Mouse (Mus musculus): Measurements from ENCODE around the gene Pms2.
A peak's percentile ranks its signal among the peaks of the same experiment; 100 is the strongest.

Gene Pms2

GRCm38 (mm10) chr5:143933875-143934274 lies 24.1 kb downstream of the Pms2 start:
- DNase-seq: no peak

DNA sequence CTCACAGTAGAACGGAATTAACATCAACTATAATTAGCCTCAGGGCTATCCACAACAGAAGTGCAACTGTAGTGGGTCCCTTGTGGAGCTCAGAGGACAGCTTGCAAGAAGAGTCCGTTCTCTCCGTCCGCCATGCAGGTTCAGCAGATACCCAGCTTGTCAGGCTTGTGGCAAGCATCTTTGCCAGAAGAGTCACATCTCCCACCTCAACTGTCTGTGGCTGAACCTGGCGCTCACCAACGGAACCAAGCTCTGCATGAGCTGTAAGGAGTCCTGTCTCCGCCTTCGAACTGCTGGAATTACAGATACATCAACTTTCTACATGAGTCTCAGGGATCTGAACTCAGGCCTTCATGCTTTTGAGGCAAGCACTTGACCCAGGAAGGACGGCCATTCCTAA lies 26.4 kb downstream of the Pms2 start:
- no peak for DNase-seq

GRCm38 (mm10) chr5:143941588-143941987 lies 31.8 kb downstream of the Pms2 start:
- DNase-seq: no peak

DNA sequence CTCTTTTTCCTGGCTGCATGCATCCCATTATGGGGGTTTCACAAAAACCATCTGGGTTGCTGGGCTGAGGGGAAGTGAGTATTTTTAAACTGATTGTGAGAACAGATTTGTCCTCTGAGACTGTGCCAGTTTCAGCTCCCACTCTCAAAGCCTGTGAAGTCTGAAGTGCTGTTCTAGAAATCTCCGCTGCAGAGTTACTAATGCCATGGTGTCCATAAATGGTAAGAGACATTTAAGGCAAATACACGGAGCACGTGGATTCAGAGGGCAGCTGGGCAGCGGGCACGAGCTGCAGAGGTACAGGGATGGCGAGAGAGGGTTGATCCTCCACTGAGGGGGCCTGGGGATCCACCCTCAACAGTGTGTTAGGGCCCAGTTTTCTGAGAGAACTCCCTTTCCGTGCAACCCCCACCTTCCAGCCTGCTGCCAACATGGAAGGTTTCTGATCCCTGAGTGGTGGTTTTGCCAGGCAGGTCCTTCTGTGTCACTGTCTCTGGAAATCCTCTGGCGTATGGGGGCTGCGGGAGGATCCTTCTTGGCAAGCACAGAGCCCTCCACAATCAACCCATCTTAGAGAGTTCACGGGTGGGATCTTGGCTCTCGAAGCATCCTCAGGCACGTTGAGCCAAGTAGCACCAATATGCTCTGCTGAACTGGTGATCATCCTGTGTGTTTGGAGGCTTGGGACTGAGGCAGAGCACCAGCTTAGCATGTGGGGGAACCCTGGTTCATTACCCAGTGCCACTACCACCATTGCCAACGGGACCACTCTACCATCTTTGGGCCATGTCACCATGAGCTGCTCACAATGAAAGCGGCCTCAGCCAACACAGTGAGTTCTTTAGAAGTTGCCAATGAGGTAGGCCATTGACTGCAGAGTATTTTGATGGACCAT lies 33.7 kb downstream of the Pms2 start:
- no peak for DNase-seq

GRCm38 (mm10) chr5:143948361-143948760 lies 38.6 kb downstream of the Pms2 start:
- DNase-seq: no peak

DNA sequence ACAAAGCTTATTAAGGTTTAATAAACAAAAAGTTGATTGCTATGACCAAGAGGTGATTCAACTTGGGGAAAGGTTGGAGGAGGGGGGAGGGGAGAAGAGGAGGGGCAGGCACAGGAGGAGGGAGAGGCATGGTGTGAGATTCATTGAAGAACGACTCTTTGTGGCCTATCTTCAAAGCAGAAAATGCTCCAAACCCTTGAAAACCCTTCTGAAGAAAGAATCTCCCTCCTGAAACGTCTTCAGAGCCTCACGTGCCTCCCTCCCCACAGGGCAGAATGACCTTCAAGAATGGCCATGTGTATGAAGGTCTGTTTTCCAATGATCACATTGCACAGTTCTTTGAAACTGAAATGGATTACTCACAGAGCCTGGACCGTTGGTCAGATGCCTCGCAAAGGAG lies 40.3 kb downstream of the Pms2 start:
- DNase-seq: no peak

DNA sequence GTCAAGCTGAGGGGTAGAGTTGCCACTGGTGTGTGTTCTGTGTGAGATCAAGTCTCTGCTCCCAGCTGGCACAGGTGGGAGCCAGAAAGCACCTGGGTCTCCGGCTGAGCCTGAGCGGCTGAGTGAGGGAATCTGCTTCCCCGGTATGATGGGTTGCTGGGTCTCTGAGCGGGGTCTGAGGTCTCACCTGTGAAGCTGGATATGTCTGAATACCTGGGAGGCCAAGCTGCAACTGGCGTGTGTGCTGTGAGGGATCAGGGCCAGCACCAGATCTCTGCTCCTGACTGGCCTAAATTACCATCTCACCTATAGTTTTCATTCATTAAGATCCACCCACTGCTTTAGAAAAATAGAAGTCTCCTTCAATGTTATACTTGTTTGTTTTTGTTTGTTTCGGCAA lies 47.3 kb downstream of the Pms2 start:
- no peak for DNase-seq

- no peak for DNase-seq
Measured at GRCm38 (mm10) chr5:143959551-143959950, 49.8 kb downstream of the Pms2 start.

DNA sequence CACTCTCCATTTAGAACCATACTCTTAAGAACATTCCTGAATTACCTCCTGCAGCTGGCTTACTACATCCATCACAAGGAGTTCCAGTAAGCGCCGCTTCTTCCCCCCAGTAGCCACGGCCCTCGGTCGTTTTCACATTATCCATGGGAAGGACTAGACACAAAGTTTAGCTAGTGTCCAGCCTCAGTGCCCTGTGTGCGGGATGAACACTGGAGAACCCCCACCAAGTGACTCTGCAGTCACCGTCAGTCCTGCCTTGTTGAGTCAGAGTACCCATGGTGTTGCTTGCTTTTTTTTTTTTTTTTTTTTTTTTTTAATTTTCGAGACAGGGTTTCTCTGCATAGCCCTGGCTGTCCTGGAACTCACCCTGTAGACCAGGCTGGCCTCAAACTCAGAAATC lies 51.4 kb downstream of the Pms2 start:
- DNase-seq: no peak

- DNase-seq: no peak
Measured at GRCm38 (mm10) chr5:143965586-143966345, 56.0 kb downstream of the Pms2 start.

DNA sequence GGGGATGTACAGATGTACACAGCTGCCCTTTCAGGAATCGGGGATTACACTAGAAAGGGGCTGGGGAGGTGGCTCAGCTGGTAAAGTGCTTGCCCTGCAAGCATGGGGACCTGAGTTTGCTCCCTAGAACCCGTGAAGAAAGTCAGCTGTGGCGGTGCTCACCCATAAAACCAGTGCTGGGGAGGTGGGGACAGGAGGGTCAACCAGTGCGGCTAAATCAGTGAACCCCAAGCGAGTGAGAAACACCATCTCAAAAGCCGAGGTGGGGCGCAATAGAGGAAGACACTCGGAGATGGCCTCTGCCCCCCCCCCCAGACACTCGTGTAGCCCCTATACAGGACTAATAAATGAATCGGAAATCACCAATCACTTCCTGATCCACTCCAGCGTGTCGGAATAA lies 56.9 kb downstream of the Pms2 start:
- DNase-seq: no peak

- DNase-seq: no peak
Measured at GRCm38 (mm10) chr5:143972628-143973027, 62.9 kb downstream of the Pms2 start.

GRCm38 (mm10) chr5:143974931-143975630 lies 65.3 kb downstream of the Pms2 start:
- peak; percentile 75 for DNase-seq

GRCm38 (mm10) chr5:143975631-143975933 lies 65.8 kb downstream of the Pms2 start:
- DNase-seq: no peak

DNA sequence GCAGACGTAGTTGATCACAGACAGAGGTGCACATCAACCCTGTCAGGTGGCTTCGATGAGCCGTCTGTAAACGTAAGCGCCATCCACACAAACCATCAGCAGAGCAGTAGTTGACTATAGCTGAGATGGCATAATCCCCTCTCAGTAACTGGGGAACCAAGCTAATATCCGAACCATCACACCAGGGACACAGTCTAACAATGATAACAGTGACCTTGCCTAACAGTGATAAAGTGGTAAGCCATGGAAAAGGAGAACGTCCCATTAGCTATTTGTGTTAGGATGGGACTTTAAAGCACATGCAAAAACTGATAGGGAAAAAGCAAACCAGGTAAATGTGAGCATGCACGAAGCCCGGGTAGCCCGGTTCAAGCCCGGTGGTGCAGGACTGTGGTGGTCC lies 66.5 kb downstream of the Pms2 start:
- DNase-seq: no peak

GRCm38 (mm10) chr5:143976726-143977431 lies 67.1 kb downstream of the Pms2 start:
- DNase-seq: no peak

DNA sequence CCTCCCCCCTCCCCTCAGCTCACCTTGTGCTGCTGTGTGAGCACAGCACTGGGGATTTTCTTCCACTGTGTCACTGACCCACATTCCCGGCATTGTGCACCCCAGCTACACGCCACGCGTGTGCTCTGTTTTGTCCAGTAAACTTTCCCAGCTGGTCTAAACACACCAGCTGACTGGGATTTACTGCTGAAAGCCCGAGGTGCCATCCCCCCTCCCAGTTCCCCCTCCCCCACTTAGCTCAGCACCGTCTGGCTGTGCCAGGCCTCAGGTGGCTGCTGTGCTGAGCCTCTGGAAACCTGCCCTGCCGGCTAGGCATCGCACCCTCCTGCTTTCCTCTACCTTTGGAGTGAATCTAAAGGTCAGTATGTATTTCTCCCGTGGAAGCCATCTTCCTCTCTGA lies 71.1 kb downstream of the Pms2 start:
- no peak for DNase-seq

DNA sequence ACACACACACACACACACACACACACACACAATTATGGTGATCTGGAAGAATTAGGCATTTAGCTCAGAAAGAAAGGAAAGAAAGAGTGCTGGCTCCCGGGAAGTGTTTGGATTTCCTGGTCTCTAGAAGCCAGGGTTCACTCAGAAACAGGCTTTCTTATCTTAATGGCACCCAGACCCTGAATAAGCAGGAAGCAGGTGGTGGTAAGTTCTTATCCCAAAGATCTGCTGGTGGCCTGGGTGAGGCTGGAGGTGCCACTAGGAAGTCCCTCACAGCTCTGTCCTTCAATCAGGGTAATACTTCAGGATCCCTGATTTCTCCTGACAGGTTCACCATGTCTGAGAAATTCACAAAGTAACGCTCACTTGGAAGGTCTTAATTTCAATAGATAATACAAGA lies 72.6 kb downstream of the Pms2 start:
- DNase-seq: no peak

Measured in lung, postnatal 14 days (tissue).